Mouse (Mus musculus) megakaryocyte, adult 5-6 weeks (primary cell): ENCODE results near the gene Atg2a. TPM values are rescaled to one million over a fixed set of nuclear protein-coding genes. Genes with fewer than 3 reads are reported as not detected.
"Not testable (repeated sequence)": the region's sequence is repeated elsewhere in the genome, so short reads cannot be mapped to it uniquely, and the experiment has no call there.

Experiments
- ATAC-seq: 2 replicates; pipeline ENCODE4 v1.8.0; 2016; ENCODE audit warnings: mild to moderate bottlenecking, inconsistent platforms; ENCODE audit not compliant: poor library complexity, severe bottlenecking
- total RNA-seq, 2 experiments: library from RNA; stranded (forward) in 1 of 2; stranded (reverse) in 1 of 2; fragments of 153-499, 151-499 nt in 1 of 2; fragments of 221-1000, 200-1000 nt in 1 of 2; gene quantifications; 2 replicates each; pipeline versions ENCODE4 v1.2.3 to v1.2.4; 2015 to 2017

Gene Atg2a
- total RNA-seq, 2 experiments from 2014 or later = 8.5 to 10.1 TPM

- no peak for ATAC-seq
These were observed 32.6 kb downstream of the Atg2a start for GRCm38 (mm10) chr19:6273998-6274608.

DNA sequence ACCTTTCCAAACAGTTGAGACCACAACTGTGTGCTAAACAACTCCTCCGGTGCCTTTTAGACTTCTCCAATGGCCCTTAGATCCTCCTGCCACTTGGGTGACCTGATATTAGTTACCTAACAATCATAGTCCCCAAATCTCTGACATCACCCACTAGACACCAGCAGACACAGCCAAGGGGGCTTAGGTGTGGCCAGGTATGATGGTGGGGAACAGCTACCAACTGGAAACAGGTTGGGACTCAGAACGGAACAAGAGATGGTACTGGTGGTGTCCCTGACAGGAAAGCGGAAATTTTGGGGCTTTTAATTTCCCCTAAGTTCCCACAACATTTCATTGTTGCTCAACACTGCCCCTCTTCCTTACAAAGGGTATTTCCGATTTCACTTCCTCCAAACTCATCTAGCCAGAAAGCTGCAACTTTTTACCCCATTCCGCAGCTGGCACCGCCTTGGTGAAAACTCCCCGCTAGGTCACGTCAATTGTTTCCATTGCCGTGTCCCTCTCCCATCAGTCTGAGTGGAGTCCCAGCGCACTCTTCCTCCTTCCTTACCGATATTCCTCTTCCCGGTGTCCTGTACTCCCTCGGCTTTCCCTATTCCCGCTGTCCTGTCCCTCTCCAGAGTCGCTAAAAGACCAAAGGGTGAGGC, 34.4 kb downstream of the Atg2a start:
- ATAC-seq = peak; percentile 17

- ATAC-seq = peak; percentile 86
These were observed 35.3 kb downstream of the Atg2a start, which contains the start of gene Ehd1 for GRCm38 (mm10) chr19:6276426-6277421. Ehd1 (plus strand) TSS chr19:6276725.

DNA sequence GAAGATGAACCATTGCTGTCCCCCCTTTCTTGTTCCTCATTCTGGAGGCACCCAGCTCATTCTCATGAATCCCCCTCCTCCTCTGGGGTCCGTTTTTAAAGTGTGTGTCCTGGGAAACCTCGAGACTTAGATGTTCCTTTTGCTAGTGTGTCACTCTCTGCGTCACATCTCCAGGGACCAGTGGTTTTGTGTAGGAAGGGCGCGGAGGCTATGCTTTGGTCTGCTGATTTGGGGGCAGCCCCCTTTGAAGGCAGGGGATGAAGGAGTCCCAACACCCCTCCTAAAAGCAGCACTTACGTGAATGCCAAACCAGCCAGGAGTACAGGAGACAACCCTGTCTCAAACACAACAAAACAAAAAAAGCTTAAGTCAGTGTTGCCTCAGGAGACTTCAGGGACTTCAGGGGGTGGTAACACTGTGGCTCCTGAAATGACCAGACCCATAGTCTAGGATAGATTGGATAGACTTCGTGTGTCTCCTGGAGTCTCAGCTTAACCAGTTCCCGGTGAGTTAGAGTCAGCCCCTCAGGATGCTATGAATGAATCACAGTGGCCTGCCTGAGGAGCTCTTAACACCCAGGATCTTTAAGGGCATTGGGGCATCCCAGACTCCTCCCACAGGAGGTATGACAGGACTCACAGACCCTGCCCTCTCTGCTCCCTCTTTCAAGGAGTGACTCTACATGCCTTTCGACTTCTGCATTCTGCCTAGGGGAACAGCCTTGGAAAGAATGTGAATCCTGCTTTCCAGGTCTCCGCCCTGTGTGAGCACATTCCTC, 36.4 kb downstream of the Atg2a start:
- peak; percentile 54 for ATAC-seq

- 0 out of 2 replicates have a peak, but pooled peaks have one; percentile 12 for ATAC-seq
These were observed 37.1 kb downstream of the Atg2a start for GRCm38 (mm10) chr19:6278439-6279073.

- ATAC-seq = no peak
These were observed 38.1 kb downstream of the Atg2a start for GRCm38 (mm10) chr19:6279481-6280144.

DNA sequence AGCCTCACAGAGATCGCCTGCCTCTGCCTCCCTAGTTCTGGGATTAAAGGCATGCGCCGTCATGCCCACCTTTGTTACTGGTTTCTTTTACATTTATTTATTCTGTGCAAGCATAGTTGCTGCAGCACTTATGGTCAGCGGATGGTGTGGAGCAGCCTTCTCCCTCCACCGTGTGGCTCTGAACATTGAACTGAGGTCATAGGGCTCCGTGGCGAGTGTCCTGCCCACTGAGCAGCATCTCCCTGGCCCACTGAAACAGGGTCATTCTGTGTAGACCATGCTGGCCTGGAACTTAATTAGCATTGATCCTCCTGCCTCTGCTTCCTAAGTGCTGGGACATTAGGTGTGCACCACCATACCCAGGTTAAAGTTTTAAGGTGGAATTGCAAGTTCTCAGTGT, 39.1 kb downstream of the Atg2a start:
- no peak for ATAC-seq

GRCm38 (mm10) chr19:6281122-6282020, 39.9 kb downstream of the Atg2a start:
- ATAC-seq = no peak

GRCm38 (mm10) chr19:6283001-6283400, 41.5 kb downstream of the Atg2a start:
- ATAC-seq = no peak

DNA sequence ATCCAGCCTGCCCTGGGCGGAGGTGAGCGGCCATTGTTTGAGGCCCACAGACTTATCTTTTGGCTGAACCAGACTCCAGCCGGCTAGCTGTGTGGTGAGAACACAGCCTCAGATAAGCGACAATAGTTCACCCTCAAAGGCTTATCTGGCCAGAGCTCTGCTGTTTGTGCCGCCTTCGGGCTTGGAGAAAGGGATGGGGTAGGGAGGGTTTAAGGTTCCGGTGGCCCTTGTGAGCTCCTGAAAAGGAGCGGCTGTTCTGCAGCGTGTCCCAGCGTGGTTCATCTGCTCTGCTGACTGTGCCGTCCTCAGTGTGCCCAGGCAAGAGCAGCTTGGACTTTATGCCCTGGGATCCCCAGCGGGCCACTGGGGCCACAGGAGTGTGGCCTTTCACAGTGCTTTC, 43.0 kb downstream of the Atg2a start:
- ATAC-seq = no peak

- ATAC-seq = no peak
These were observed 43.8 kb downstream of the Atg2a start for GRCm38 (mm10) chr19:6285226-6285625.

GRCm38 (mm10) chr19:6285632-6286433, 44.4 kb downstream of the Atg2a start:
- ATAC-seq = no peak

- no peak for ATAC-seq
These were observed 45.2 kb downstream of the Atg2a start for GRCm38 (mm10) chr19:6286434-6287401.

DNA sequence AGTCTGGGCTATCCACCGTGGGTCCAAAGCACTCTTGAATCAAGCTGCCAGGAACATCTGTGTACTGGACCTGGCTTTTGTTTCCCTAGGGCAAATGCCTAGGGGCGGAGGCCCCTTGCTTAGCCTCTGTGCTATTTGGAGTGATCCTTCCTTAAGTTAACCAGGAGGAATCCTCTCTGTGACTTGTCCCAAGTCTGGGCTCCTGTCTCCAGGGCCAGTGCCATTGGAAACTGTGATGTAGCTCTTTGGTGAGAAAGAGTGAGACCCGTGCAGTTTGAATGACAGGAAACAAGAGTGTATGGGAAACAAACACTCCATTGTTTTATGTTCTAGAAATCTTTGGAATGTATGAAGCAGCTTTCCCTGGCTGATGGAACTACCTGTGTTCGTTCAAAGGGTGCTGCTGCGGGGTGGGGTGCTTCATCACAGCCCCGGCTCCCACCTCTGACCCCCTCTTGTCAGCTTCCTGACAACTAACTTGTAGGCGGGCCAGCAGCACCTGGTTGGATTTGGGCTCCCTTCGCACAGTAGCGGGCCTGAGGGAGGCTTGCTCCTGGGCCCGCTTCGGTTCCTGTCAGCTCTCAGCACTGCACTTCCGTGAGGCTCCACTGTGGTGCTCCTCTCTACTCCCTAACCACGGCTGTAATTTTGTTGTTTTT, 46.9 kb downstream of the Atg2a start:
- ATAC-seq = no peak

DNA sequence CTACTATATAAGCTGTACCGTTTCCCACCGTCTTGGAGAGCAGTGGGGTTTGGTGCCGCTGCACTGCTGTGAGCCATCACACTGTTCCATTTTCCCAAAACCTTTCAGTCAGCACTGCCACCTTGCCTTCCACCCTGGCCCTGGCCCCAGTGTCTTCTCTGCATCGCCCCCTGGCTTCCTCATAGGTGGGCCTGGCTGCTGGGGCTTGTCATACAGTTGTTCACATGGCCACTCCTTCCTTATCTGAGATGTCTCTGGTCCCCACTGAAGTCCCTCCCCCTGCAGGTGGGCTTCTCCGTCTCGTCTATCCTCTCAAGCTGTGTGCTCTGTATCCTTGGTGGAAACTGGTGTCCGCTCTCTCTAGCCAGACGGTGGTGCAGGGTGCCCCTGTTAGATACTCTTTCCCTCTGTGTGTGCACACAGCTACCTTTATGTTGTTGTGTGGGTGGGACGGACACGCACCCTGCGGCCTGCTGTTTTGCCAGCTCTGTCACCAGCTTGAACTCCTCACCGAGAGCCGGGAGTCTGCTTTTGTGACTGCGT, 48.3 kb downstream of the Atg2a start:
- no peak for ATAC-seq

DNA sequence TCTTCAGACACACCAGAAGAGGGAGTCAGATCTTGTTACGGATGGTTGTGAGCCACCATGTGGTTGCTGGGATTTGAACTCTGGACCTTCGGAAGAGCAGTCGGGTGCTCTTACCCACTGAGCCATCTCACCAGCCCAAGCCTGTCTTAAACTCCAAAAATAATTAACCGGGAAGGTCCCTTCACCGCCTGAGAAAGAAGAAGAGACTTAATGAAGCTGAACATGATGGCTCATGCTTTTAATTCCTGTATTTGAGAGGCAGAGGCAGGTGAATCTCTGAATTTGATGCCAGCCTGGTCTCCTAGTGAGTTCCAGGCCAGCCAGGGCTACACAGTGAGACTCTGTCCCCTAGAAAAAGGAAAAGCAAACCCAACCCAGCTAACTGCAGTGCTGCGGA, 49.2 kb downstream of the Atg2a start:
- ATAC-seq = not testable (repeated sequence)
